Mouse (Mus musculus): ENCODE measurements at regions not wholly inside any gene's neighbourhood (a gene's known extent, or its start where the extent isn't known, plus 50 kb on each side); places are given as distances from the start of the nearest gene placed in this dataset.

DNA sequence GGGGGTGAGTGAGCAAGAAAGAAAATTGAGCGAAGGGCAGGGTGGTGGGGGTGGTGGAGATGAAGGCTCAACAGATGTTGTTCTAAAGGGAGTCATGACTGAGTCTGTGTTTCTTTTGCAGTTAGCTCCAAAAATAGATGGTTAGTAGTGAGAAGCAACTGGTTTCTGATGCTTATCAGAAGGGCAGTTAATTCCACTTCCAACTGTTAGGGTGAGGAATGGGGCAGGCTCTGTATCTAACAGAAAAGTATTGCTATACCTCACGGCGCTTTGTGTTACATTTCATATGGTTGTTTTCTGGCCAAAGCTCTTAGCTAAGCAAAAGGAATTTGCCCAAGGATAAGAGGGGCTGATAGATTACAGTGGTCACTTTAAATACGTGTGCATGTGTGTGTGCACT is 120.3 kb downstream of the Slc30a10 start:
- ATAC-seq (ENCODE audit: insufficient number of reproducible peaks, low FRiP score, low TSS enrichment, low read depth) (no peak), DNase-seq (ENCODE audit: low spot score) (no peak)
- no peak overlapping the region for H3K9ac ChIP-seq (ENCODE audit: low read length)
- H3K27ac ChIP-seq (replicated peaks; ENCODE audit: low read depth, low read length) = no peak overlapping the region
- WGBS = 86% methylated on average over 4 of the region's 4 CpGs
- H3K27me3 ChIP-seq (ENCODE audit: control insufficient read depth, insufficient read depth, low read length) = no peaks in the 10 kb centered on the region
- H3K4me2 ChIP-seq (ENCODE audit: low read depth, severe bottlenecking) = no peak overlapping the region
- H3K4me1 ChIP-seq (ENCODE audit: control insufficient read depth, insufficient read depth, low read length) = no peaks in the 10 kb centered on the region
- no peak overlapping the region for H3K4me3 ChIP-seq (ENCODE audit: low read depth, low read length)
- H3K36me3 ChIP-seq (ENCODE audit: control insufficient read depth, insufficient read depth, low read length) = no peaks in the 10 kb centered on the region
- no peaks in the 10 kb centered on the region for H3K9me3 ChIP-seq (ENCODE audit: control insufficient read depth, low read length)

DNA sequence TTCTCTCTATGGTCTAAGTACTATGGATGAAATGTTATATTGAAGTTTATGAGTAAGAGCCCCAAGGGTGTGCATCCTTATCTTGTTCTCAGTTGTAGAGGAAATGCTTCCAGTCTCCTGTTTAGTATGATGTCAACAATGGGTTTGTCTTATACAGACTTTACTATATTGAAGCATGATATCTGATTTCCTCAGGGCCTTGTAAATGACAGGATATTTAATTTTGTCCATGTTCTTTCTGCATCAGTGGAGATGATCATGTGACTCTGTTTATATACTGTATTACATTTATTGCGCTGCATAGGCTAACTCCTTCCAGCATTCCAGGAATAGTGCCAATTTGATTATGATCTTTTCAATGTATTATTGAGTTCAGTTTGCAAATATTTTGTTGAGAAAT is 125.2 kb downstream of the Slc30a10 start:
- H3K9me3 ChIP-seq (ENCODE audit: control insufficient read depth, low read length) = no peaks in the 10 kb centered on the region
- WGBS = 95% methylated on average over 1 of the region's 1 CpGs
- H3K27ac ChIP-seq (replicated peaks; ENCODE audit: low read depth, low read length) = no peak overlapping the region
- no peaks in the 10 kb centered on the region for H3K36me3 ChIP-seq (ENCODE audit: control insufficient read depth, insufficient read depth, low read length)
- H3K27me3 ChIP-seq (ENCODE audit: control insufficient read depth, insufficient read depth, low read length) = no peaks in the 10 kb centered on the region
- ATAC-seq (ENCODE audit: insufficient number of reproducible peaks, low FRiP score, low TSS enrichment, low read depth) (no peak), DNase-seq (ENCODE audit: low spot score) (no peak)
- H3K4me3 ChIP-seq (ENCODE audit: low read depth, low read length) = no peak overlapping the region
- no peak overlapping the region for H3K9ac ChIP-seq (ENCODE audit: low read length)
- no peaks in the 10 kb centered on the region for H3K4me1 ChIP-seq (ENCODE audit: control insufficient read depth, insufficient read depth, low read length)
- H3K4me2 ChIP-seq (ENCODE audit: low read depth, severe bottlenecking) = no peak overlapping the region

DNA sequence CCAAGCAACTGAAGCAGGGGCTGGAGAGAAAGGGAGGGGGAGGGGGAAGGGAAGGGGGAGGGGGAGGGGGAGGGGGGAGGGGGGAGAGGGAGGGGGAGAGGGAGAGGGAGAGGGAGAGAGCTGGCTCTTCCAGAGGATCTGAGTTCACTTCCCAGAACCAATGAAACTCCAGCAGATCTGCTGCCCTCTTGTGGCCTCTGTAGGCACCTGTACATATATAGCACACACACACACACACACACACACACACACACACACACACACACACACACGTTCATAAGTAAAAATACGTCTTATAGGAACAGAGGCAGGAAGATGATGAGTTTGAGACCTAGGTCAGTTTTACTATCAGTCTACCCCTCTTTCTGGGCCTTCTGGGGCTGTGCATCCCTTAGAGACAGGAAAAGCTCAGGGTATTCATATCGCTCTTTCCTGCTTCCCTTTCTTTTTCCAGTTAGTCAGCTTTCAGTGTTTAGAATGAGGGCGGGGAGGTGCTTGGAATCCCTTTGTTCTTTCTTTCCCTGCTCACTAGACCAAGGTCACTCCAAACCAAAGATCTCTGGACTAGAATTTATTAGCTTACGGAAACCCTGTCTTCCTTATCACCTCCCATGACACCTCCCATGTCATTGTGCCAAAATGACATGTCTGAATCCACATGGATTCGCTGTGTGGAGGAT is 130.7 kb downstream of the Slc30a10 start:
- no peak for DNase-seq (ENCODE audit: low spot score)

DNA sequence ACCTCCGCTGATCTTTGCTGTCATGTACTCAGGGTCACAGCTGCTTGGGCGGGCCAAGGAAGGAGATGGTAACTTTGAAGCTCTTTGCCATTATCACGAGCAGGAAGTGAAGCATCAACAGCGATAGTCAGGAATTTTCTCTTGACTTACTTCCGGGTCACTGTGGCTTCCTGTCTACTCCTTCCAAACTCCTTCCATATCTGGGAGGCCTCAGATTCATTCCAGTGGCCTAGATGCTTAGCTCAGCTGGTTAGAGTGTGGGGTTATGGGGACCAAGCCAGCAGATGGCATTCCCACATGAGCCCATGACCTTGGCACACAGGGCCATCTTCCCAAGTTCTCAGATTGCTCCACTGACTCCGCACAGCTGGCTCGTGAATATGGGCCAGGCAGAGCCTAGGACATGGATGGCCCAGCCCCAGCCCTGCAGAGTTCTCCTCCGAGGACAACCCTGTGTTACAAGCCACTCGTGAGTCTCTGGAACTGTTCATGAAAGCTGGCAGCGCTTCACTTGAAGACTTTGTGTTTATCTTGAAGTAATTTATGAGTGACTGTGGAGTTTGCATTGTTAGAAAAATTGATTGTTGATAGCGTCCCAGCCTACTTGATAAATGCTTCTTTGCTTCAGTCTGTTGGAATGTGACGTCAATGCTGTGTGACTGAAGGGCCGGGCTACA is 133.2 kb downstream of the Slc30a10 start:
- Histone ChIP-seq H3K27me3 (ENCODE audit: control insufficient read depth, insufficient read depth, low read length) (no peaks in the 10 kb centered on the region), H3K36me3 (ENCODE audit: control insufficient read depth, insufficient read depth, low read length) (no peaks in the 10 kb centered on the region), H3K9me3 (ENCODE audit: control insufficient read depth, low read length) (no peaks in the 10 kb centered on the region), H3K4me2 (ENCODE audit: low read depth, severe bottlenecking) (no peak overlapping the region), H3K4me1 (ENCODE audit: control insufficient read depth, insufficient read depth, low read length) (no peaks in the 10 kb centered on the region), H3K9ac (ENCODE audit: low read length) (no peak overlapping the region), H3K4me3 (ENCODE audit: low read depth, low read length) (no peak overlapping the region), H3K27ac (replicated peaks; ENCODE audit: low read depth, low read length) (no peak overlapping the region)
- ATAC-seq (ENCODE audit: insufficient number of reproducible peaks, low FRiP score, low TSS enrichment, low read depth) (no peak), DNase-seq (ENCODE audit: low spot score) (no peak)
- WGBS = 81% methylated on average over 13 of the region's 13 CpGs

More for the DNA sequence above, 130.7 kb downstream of the Slc30a10 start:
- no peaks in the 10 kb centered on the region for H3K27me3 ChIP-seq (ENCODE audit: control insufficient read depth, insufficient read depth, low read length)
- H3K4me1 ChIP-seq (ENCODE audit: control insufficient read depth, insufficient read depth, low read length) = no peaks in the 10 kb centered on the region
- no peak for ATAC-seq (ENCODE audit: insufficient number of reproducible peaks, low FRiP score, low TSS enrichment, low read depth)
- no peak overlapping the region for H3K4me3 ChIP-seq (ENCODE audit: low read depth, low read length)
- no peaks in the 10 kb centered on the region for H3K36me3 ChIP-seq (ENCODE audit: control insufficient read depth, insufficient read depth, low read length)
- no peak overlapping the region for H3K4me2 ChIP-seq (ENCODE audit: low read depth, severe bottlenecking)
- H3K9me3 ChIP-seq (ENCODE audit: control insufficient read depth, low read length) = no peaks in the 10 kb centered on the region
- H3K27ac ChIP-seq (replicated peaks; ENCODE audit: low read depth, low read length) = no peak overlapping the region
- 89% methylated on average over 6 of the region's 6 CpGs for WGBS
- H3K9ac ChIP-seq (ENCODE audit: low read length) = no peak overlapping the region

DNA sequence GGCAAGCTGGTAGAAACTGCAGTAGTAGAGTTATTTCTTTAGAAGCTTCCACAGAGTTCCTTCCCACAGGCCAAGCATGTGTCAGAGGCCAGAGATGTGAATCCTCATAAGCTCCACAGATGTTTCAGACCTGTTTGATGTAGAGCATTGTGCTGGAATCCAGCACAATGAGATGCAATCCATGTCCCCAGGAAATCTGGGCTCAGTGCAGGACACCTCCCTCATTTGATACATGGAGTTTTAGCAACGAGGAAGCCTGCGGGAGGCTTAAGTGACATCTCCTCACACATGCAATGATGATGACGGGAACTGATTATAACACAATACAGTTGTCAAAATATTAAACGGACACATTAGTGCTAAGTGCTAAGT is 133.7 kb downstream of the Slc30a10 start:
- Histone ChIP-seq H3K9me3 (ENCODE audit: control insufficient read depth, low read length) (no peaks in the 10 kb centered on the region), H3K9ac (ENCODE audit: low read length) (no peak overlapping the region), H3K4me2 (ENCODE audit: low read depth, severe bottlenecking) (no peak overlapping the region), H3K4me1 (ENCODE audit: control insufficient read depth, insufficient read depth, low read length) (no peaks in the 10 kb centered on the region), H3K36me3 (ENCODE audit: control insufficient read depth, insufficient read depth, low read length) (no peaks in the 10 kb centered on the region), H3K4me3 (ENCODE audit: low read depth, low read length) (no peak overlapping the region), H3K27ac (replicated peaks; ENCODE audit: low read depth, low read length) (no peak overlapping the region), H3K27me3 (ENCODE audit: control insufficient read depth, insufficient read depth, low read length) (no peaks in the 10 kb centered on the region)
- no peak for ATAC-seq (ENCODE audit: insufficient number of reproducible peaks, low FRiP score, low TSS enrichment, low read depth)
- no peak for DNase-seq (ENCODE audit: low spot score)
- 88% methylated on average over 4 of the region's 4 CpGs for WGBS

DNA sequence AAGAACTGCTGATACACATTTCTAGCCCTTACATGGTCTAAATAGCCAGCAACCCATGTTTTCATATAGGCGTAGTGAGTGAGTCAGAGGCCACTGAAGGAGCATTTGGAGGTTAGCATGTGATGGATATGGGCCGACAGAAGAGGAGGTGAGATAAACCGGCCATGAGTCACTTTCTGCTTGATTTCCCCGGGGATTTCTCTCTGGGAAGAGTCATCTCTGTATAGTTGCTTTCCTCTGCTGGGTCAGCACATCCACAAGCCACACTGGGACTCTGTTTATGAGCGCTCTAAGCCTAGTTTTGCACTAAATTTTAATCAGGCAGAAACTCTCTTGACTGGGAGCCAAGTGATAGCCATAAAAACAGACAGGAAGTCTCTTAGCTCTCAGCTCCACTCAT is 142.2 kb downstream of the Slc30a10 start:
- WGBS = 87% methylated on average over 5 of the region's 5 CpGs
- Histone ChIP-seq H3K36me3 (ENCODE audit: control insufficient read depth, insufficient read depth, low read length) (no peaks in the 10 kb centered on the region), H3K27ac (replicated peaks; ENCODE audit: low read depth, low read length) (no peak overlapping the region), H3K9me3 (ENCODE audit: control insufficient read depth, low read length) (no peaks in the 10 kb centered on the region), H3K27me3 (ENCODE audit: control insufficient read depth, insufficient read depth, low read length) (no peaks in the 10 kb centered on the region), H3K4me2 (ENCODE audit: low read depth, severe bottlenecking) (no peak overlapping the region), H3K4me3 (ENCODE audit: low read depth, low read length) (no peak overlapping the region), H3K9ac (ENCODE audit: low read length) (no peak overlapping the region), H3K4me1 (ENCODE audit: control insufficient read depth, insufficient read depth, low read length) (no peaks in the 10 kb centered on the region)
- ATAC-seq (ENCODE audit: insufficient number of reproducible peaks, low FRiP score, low TSS enrichment, low read depth) (no peak), DNase-seq (ENCODE audit: low spot score) (no peak)

DNA sequence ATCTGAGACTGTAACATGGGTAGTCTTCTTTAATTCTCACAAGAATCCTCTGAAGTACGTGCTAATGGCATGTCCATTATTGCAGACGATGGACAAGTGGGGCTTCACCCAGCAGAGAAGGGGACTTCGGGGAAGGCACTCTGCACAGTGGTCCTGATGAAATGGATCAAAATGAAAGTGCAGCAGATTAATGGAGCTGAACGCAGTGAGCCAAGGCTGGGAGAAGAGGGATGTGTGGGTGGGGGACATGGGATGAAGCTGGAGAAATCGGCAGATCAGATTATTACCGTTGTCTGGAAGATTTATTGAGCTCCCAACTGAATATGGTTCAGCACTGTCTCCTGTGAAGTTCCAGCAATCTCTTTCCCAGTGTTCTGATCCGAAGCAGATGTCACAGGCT is 143.9 kb downstream of the Slc30a10 start:
- Histone ChIP-seq H3K27ac (replicated peaks; ENCODE audit: low read depth, low read length) (no peak overlapping the region), H3K4me3 (ENCODE audit: low read depth, low read length) (no peak overlapping the region), H3K36me3 (ENCODE audit: control insufficient read depth, insufficient read depth, low read length) (no peaks in the 10 kb centered on the region), H3K4me1 (ENCODE audit: control insufficient read depth, insufficient read depth, low read length) (no peaks in the 10 kb centered on the region), H3K9me3 (ENCODE audit: control insufficient read depth, low read length) (no peaks in the 10 kb centered on the region), H3K4me2 (ENCODE audit: low read depth, severe bottlenecking) (no peak overlapping the region), H3K9ac (ENCODE audit: low read length) (no peak overlapping the region), H3K27me3 (ENCODE audit: control insufficient read depth, insufficient read depth, low read length) (no peaks in the 10 kb centered on the region)
- WGBS = 76% methylated on average over 7 of the region's 7 CpGs
- DNase-seq (ENCODE audit: low spot score) = no peak
- ATAC-seq (ENCODE audit: insufficient number of reproducible peaks, low FRiP score, low TSS enrichment, low read depth) = no peak

DNA sequence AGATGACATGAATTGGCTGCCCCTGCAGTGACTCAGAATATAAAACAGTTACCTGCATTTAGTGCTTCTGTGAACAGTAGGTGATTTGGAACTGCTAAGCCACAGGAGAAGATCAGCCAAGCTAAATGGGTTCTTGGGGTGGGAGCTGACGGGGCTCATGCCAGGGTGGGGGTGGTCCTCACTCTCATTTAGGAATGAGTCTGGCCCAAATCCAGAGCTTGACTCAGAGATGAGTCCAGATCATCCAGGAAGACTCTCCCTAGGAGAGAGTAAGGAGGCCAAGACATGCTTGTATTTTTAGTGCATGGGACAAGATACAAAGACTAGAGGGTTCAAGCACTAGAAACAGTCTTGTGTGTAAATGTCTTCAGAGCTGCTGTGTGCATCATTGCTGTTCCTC is 146.5 kb downstream of the Slc30a10 start:
- 79% methylated on average over 1 of the region's 1 CpGs for WGBS

DNA sequence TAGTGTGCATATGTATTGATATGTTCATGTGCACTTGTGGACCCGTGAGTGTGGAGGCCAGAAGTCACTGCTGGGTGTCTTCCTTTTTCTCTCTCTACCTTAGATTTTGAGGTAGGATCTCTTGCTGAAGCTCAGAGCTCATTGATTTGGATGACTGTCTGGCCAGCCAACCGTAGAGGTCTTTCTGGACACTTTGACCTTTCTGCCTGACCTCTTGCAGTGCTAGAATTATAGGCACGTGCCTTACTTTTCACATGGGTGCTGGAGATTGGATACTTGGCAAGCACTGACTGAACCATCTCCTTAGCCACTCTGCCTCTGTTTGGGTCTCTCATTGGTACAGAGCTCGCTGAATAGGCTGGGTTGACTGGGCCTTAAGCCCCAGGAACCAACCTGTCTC is 151.3 kb downstream of the Slc30a10 start:
- 80% methylated on average over 4 of the region's 4 CpGs for WGBS
- no peaks in the 10 kb centered on the region for H3K4me1 ChIP-seq (ENCODE audit: control insufficient read depth, insufficient read depth, low read length)

More for the DNA sequence above, 146.5 kb downstream of the Slc30a10 start:
- Histone ChIP-seq H3K27me3 (ENCODE audit: control insufficient read depth, insufficient read depth, low read length) (no peaks in the 10 kb centered on the region), H3K9me3 (ENCODE audit: control insufficient read depth, low read length) (no peaks in the 10 kb centered on the region), H3K27ac (replicated peaks; ENCODE audit: low read depth, low read length) (no peak overlapping the region), H3K4me1 (ENCODE audit: control insufficient read depth, insufficient read depth, low read length) (no peaks in the 10 kb centered on the region), H3K4me3 (ENCODE audit: low read depth, low read length) (no peak overlapping the region), H3K4me2 (ENCODE audit: low read depth, severe bottlenecking) (no peak overlapping the region), H3K36me3 (ENCODE audit: control insufficient read depth, insufficient read depth, low read length) (no peaks in the 10 kb centered on the region), H3K9ac (ENCODE audit: low read length) (no peak overlapping the region)
- ATAC-seq (ENCODE audit: insufficient number of reproducible peaks, low FRiP score, low TSS enrichment, low read depth) = no peak
- DNase-seq (ENCODE audit: low spot score) = no peak

More for the DNA sequence above, 151.3 kb downstream of the Slc30a10 start:
- no peak overlapping the region for H3K9ac ChIP-seq (ENCODE audit: low read length)
- DNase-seq (ENCODE audit: low spot score) = no peak
- H3K36me3 ChIP-seq (ENCODE audit: control insufficient read depth, insufficient read depth, low read length) = no peaks in the 10 kb centered on the region
- no peaks in the 10 kb centered on the region for H3K27me3 ChIP-seq (ENCODE audit: control insufficient read depth, insufficient read depth, low read length)
- H3K4me3 ChIP-seq (ENCODE audit: low read depth, low read length) = no peak overlapping the region
- ATAC-seq (ENCODE audit: insufficient number of reproducible peaks, low FRiP score, low TSS enrichment, low read depth) = no peak
- no peaks in the 10 kb centered on the region for H3K9me3 ChIP-seq (ENCODE audit: control insufficient read depth, low read length)
- H3K4me2 ChIP-seq (ENCODE audit: low read depth, severe bottlenecking) = no peak overlapping the region
- no peak overlapping the region for H3K27ac ChIP-seq (replicated peaks; ENCODE audit: low read depth, low read length)

Measured in limb, embryonic 11.5 days (tissue).